Mouse (Mus musculus): Measurements from ENCODE around the gene Poln. TPM values are rescaled to one million over a fixed set of nuclear protein-coding genes. Genes with fewer than 3 reads are reported as not detected.

Poln gene
- total RNA-seq, 2 experiments from 2014 or later: 1.1 to 2.1 TPM

DNA sequence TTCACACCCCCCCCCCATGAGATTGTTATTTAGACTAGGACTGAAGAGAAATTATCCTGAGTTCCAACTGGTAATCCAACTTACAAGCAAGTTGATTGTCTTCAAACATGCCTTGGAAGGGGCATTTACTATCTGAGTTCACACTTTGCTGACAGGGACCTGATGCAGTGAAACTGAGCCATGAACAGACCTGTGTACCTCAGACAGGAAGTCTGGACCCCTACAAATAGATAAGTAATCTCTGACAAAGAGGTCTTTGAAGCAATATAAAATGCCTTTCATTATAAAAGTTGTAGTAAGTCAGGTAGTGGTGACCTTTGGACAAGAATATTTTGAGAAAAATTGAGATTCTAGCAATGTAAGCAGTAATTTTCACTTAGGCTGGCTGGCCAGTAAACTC lies 20.8 kb downstream of the Poln start:
- Histone ChIP-seq H3K4me3 (no peak overlapping the region), H3K27ac (no peak overlapping the region)
- no peak for TF ChIP-seq CTCF (IDR thresholded peaks at IDR 0.05)
- DNase-seq: no peak
- intact Hi-C loops (cut with DNase I): no loop called here

GRCm38 (mm10) chr5:34147554-34147953 lies 21.7 kb downstream of the Poln start:
- intact Hi-C loops (cut with DNase I): no loop called here
- DNase-seq: no peak
- peak; percentile 35; the same call in 1 of the 2 replicates for TF ChIP-seq CTCF (IDR thresholded peaks at IDR 0.05)
- H3K4me3 ChIP-seq: no peak overlapping the region
- no peak overlapping the region for H3K27ac ChIP-seq

- peak; percentile 37 for DNase-seq
- Histone ChIP-seq H3K27ac (no peak overlapping the region), H3K4me3 (no peak overlapping the region)
- TF ChIP-seq CTCF (IDR thresholded peaks at IDR 0.05): peak; percentile 69
- intact Hi-C loops (cut with DNase I): loop anchor here (5.0 kb wide), 1 partner anchor 98 kb away; no protein-coding TSS in a partner anchor
Observed at GRCm38 (mm10) chr5:34139751-34140150, 29.5 kb downstream of the Poln start.

- intact Hi-C loops (cut with DNase I): no loop called here
- Histone ChIP-seq H3K4me3 (no peak overlapping the region), H3K27ac (no peak overlapping the region)
- no peak for DNase-seq
- TF ChIP-seq CTCF (IDR thresholded peaks at IDR 0.05): no peak
Observed at GRCm38 (mm10) chr5:34132731-34133130, 36.5 kb downstream of the Poln start.

- intact Hi-C loops (cut with DNase I): no loop called here
- no peak for TF ChIP-seq CTCF (IDR thresholded peaks at IDR 0.05)
- no peak for DNase-seq
- Histone ChIP-seq H3K4me3 (no peak overlapping the region), H3K27ac (no peak overlapping the region)
Observed at GRCm38 (mm10) chr5:34124131-34124530, 45.1 kb downstream of the Poln start.

DNA sequence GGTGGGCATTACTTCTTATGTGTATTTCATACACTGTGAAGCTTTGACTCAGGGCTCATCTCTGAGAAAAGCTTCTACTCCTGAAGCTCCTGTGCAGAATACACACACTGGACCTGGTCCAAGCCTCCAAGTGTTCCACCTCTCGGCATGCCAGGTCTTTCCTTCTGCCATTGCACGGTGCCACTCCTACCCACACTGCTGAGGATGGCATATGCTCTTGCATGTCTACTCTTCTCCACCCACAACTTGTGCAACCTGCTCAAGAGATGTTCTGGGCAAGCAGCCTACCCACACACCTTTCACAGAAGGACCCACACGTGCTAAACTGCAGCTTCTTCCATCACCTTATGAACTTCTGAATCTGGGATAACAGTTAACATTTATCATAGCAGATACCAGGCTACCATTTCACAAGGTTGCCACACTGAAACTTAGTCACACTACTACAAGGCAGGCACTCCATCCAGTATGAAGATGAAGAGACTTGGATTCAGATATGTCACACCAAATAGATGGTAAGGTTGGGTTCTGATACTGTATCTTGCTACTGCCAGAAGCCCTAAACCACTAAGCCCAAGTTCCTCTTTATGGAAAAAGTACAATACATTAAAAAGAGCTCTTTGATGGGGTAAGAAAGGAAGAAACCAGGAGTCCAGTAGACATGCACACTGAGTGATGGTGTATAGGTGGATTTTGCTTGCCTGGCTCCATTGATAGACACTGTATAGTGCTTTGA lies 50.0 kb downstream of the Poln start:
- DNase-seq: no peak
- no peak overlapping the region for H3K4me3 ChIP-seq
- intact Hi-C loops (cut with DNase I): no loop called here
- no peak overlapping the region for H3K27ac ChIP-seq
- TF ChIP-seq CTCF (IDR thresholded peaks at IDR 0.05): no peak

DNA sequence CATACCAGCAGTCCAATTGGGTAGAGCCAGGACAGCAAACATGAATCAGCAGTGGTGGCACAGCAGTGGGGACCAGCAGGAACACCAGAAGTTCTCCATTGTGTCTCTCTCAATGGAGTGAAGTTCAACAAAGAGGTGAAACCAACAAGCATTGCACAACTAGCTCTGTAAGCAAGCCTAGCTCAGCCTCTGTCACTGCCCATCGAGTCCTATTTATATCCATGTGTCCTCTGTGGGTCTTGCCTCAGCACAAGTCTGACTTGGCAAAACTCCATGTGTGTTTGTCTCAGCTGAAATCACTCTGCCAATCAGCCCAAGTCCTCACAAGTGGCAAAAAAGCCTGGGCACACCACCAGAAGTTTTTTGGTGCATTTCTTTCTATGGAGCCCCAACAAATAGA lies 63.6 kb downstream of the Poln start:
- intact Hi-C loops (cut with DNase I): no loop called here
- no peak for TF ChIP-seq CTCF (IDR thresholded peaks at IDR 0.05)
- H3K27ac ChIP-seq: no peak overlapping the region
- peak; percentile 17 for DNase-seq
- H3K4me3 ChIP-seq: no peak overlapping the region

GRCm38 (mm10) chr5:34097333-34097732 lies 71.9 kb downstream of the Poln start:
- intact Hi-C loops (cut with DNase I): loop anchor here (1.0 kb wide), 1 partner anchor 138 kb away; no protein-coding TSS in a partner anchor
- Histone ChIP-seq H3K4me3 (no peak overlapping the region), H3K27ac (no peak overlapping the region)
- peak; percentile 21 for DNase-seq
- TF ChIP-seq CTCF (IDR thresholded peaks at IDR 0.05): peak; percentile 69

DNA sequence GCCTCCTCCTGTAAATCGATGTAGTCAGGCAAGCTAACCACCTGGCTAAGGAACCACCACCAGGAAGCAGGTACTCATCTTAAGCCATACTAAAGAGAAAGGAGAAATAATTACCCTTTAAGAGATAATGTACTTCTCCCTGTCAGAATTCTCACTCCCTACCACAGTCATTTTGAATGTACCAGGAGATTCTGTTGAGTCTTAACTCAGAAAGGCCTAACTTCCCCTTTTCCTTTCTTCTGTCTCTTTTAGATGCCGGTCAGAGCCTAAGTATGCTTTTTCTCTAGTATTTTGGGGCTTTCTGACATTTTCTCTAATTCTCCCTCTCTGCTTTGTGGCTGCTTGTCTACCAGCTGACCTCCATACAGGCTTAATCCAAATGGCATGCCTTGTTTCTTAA lies 76.2 kb downstream of the Poln start:
- H3K27ac ChIP-seq: no peak overlapping the region
- DNase-seq: no peak
- no peak for TF ChIP-seq CTCF (IDR thresholded peaks at IDR 0.05)
- intact Hi-C loops (cut with DNase I): no loop called here
- H3K4me3 ChIP-seq: no peak overlapping the region

DNA sequence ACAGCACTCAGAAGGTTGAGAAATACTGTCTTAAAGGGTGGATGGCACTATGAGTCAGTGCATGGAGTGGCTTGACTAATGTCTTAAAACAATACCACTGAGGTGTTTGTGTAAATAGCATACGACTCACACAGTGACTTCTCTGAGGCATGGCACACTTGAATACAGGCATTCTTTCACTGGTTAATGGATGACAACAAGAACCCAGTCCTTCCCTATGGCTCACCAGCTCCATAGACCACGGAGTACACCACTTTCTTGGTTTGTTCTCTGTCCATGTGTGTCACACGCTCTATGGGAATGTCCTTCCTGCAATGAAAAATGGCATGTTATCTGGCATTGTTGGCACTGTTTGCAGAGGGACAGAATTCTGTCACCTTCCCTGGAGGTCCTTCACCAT lies 136.7 kb downstream of the Poln start:
- no peak for TF ChIP-seq CTCF (IDR thresholded peaks at IDR 0.05)
- Histone ChIP-seq H3K27ac (no peak overlapping the region), H3K4me3 (no peak overlapping the region)
- no peak for DNase-seq
- intact Hi-C loops (cut with DNase I): no loop called here

GRCm38 (mm10) chr5:34031022-34031421 lies 138.2 kb downstream of the Poln start:
- intact Hi-C loops (cut with DNase I): no loop called here
- DNase-seq: no peak
- no peak for TF ChIP-seq CTCF (IDR thresholded peaks at IDR 0.05)
- H3K4me3 ChIP-seq: no peak overlapping the region
- H3K27ac ChIP-seq: no peak overlapping the region

DNA sequence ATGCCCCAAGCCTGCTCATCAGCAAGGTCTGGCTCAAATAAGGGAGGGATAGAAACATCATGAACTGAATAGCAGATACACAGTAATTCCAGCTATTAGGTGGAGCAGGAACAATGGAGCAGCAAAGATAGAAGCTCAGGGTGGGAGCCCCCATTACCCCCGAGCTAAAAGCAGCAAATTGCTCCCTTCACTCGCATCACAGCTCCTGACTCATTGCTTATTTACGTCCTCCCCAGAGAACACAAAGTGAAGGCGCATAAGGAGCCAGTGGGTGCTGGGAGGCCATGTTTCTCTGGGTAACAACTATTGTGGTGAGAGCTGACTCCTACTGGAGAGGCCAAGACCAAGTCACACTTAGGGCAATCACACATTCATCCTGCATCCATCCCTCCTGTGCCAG lies 139.1 kb downstream of the Poln start:
- H3K27ac ChIP-seq: no peak overlapping the region
- no peak overlapping the region for H3K4me3 ChIP-seq
- intact Hi-C loops (cut with DNase I): no loop called here
- no peak for DNase-seq
- no peak for TF ChIP-seq CTCF (IDR thresholded peaks at IDR 0.05)

GRCm38 (mm10) chr5:34018968-34019367 lies 150.3 kb downstream of the Poln start:
- DNase-seq: no peak
- intact Hi-C loops (cut with DNase I): no loop called here
- Histone ChIP-seq H3K4me3 (no peak overlapping the region), H3K27ac (no peak overlapping the region)
- no peak for TF ChIP-seq CTCF (IDR thresholded peaks at IDR 0.05)

DNA sequence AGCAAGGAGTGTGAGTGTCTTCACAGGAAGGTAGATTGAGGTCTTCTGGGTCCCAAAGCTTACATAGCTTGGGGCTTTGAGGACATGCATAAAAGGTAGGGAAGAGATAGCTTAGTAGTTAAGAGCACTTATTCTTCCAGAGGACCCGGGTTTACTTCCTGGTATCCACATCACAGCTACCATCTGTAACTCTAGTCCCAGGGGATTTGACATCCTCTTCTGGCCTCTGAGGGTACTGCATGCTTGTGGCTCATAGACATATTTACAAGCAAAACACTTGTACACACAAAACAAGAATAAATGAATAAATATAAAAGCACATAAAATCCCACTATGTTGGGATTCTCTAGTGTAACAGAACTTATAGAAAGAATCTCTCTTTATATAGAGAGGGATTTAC lies 154.6 kb downstream of the Poln start:
- DNase-seq: no peak
- no peak overlapping the region for H3K27ac ChIP-seq
- no peak overlapping the region for H3K4me3 ChIP-seq
- TF ChIP-seq CTCF (IDR thresholded peaks at IDR 0.05): peak; percentile 21; the same call in 1 of the 2 replicates
- intact Hi-C loops (cut with DNase I): no loop called here
